In the genomic region with DNA sequence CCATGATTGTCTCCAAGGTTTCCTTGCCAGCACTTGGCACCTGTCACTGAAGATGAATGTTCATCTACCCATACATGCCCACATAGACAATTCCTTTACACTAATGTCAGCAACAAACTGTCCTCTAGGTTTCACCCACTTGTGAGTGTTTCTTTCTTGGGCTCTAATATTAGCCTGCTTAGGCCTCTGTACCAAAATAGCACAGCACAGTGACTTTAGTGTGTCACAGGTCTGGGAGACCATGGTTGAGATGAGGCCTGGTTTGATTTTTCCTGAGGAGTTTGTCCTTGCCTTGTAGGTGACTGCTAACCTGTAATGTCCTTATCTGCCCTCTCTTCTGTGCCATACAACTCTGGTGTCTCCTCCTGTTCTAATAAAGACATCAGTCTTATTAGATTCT, we compare ENCODE assay signal across 31 mouse cellular contexts.
DNase-seq lines count a peak whose midpoint lies in the region; ATAC-seq and TF ChIP-seq lines count a peak whose summit lies in the region.
"Had no signal": no experiment of that assay in that cellular context is flagged by ENCODE, and none has a peak within 500 bp of the region (broad histone marks: within the 10 kb centered on the region; RNA-seq: fewer than 3 reads in every experiment).

No protein-coding gene starts in this region.

- H3K27ac ChIP-seq in heart, embryonic 12.5 days (ENCODE audit: poor library complexity, severe bottlenecking) = peak overlapping the region; percentile 62; the same call in 1 of the 2 replicates
- H3K27ac ChIP-seq in heart, postnatal 0 days (ENCODE audit: low read depth) = peak overlapping the region; percentile 69
- H3K27ac ChIP-seq: embryonic facial prominence, embryonic 13.5 days; hindbrain, embryonic 10.5 days; layer of hippocampus, adult 2 months; left cerebral cortex, adult 2 months; limb, embryonic 12.5 days; liver, embryonic 15.5 days; neural tube, embryonic 12.5 days had no signal

- peak; percentile 32 for DNase-seq in heart, adult 8-10 months (ENCODE audit: low spot score)
- peak; percentile 32 for DNase-seq in heart, postnatal 0 days (ENCODE audit: low spot score)
- no peak for DNase-seq in adrenal gland, postnatal 4 days (ENCODE audit: low spot score in 2 of 2)
- DNase-seq in embryo, embryonic 9.5 days (ENCODE audit: extremely low spot score) = no peak
- no peak for DNase-seq in right cerebral cortex, adult 2 months (ENCODE audit: low spot score in 2 of 2)
- DNase-seq: adrenal gland, adult 2 months; B cell, adult 2 months; cerebellum, adult 8-10 months; cerebellum, postnatal 36 days; embryo, embryonic 11 days; kidney, adult 2 months; kidney, postnatal 36 days; lung, embryonic 14.5 days; lung, postnatal 36 days; right cerebral cortex, adult 18-20 months; right cerebral cortex, postnatal 4 days; thymus, adult 2 months; thymus, postnatal 36 days had no signal

- H3K9me3 ChIP-seq in heart, embryonic 12.5 days (replicated peaks) = no peaks in the 10 kb centered on the region; the same call in 1 of the 2 replicates
- peaks cover 4% of the 10 kb centered on the region; the same call in 1 of the 2 replicates for H3K9me3 ChIP-seq in heart, postnatal 0 days (replicated peaks; ENCODE audit: control insufficient read depth, low read length)
- H3K9me3 ChIP-seq: embryonic facial prominence, embryonic 13.5 days; hindbrain, embryonic 10.5 days; limb, embryonic 12.5 days; liver, embryonic 15.5 days; neural tube, embryonic 12.5 days had no signal

- peaks cover 6% of the 10 kb centered on the region for H3K4me1 ChIP-seq in heart, embryonic 12.5 days (replicated peaks)
- H3K4me1 ChIP-seq in heart, postnatal 0 days (ENCODE audit: control insufficient read depth, insufficient read depth) = peaks cover 9% of the 10 kb centered on the region
- H3K4me1 ChIP-seq: embryonic facial prominence, embryonic 13.5 days; hindbrain, embryonic 10.5 days; limb, embryonic 12.5 days; liver, embryonic 15.5 days; neural tube, embryonic 12.5 days had no signal

- no peak overlapping the region for H3K9ac ChIP-seq in heart, embryonic 12.5 days
- no peak overlapping the region for H3K9ac ChIP-seq in heart, postnatal 0 days (replicated peaks; ENCODE audit: low read depth, low read length)
- H3K9ac ChIP-seq: embryonic facial prominence, embryonic 13.5 days; limb, embryonic 12.5 days; liver, embryonic 15.5 days; lung, embryonic 14.5 days; neural tube, embryonic 12.5 days had no signal

- no peak overlapping the region for H3K4me2 ChIP-seq in heart, embryonic 12.5 days
- H3K4me2 ChIP-seq in heart, postnatal 0 days (ENCODE audit: low read depth, low read length) = no peak overlapping the region
- H3K4me2 ChIP-seq: embryonic facial prominence, embryonic 13.5 days; limb, embryonic 12.5 days; liver, embryonic 15.5 days; lung, embryonic 14.5 days; midbrain, embryonic 11.5 days; neural tube, embryonic 12.5 days had no signal

- no peak for TF ChIP-seq CTCF in heart, postnatal 0 days (IDR thresholded peaks at IDR 0.05; ENCODE audit: low read depth)

- H3K36me3 ChIP-seq in heart, embryonic 12.5 days = no peaks in the 10 kb centered on the region
- H3K36me3 ChIP-seq in heart, postnatal 0 days (replicated peaks; ENCODE audit: control insufficient read depth, insufficient read depth, low read length) = no peaks in the 10 kb centered on the region
- H3K36me3 ChIP-seq: embryonic facial prominence, embryonic 13.5 days; hindbrain, embryonic 10.5 days; limb, embryonic 12.5 days; liver, embryonic 15.5 days; neural tube, embryonic 12.5 days had no signal

- no peak for ATAC-seq in heart, embryonic 12.5 days (ENCODE audit: insufficient number of reproducible peaks, low FRiP score)
- ATAC-seq in heart, postnatal 0 days (ENCODE audit: insufficient read depth, low read depth) = peak; percentile 67
- ATAC-seq: forebrain, embryonic 16.5 days; hindbrain, embryonic 16.5 days; midbrain, embryonic 16.5 days had no signal

- H3K4me3 ChIP-seq in heart, embryonic 12.5 days = no peak overlapping the region
- no peak overlapping the region for H3K4me3 ChIP-seq in heart, postnatal 0 days (ENCODE audit: low read depth, low read length)
- H3K4me3 ChIP-seq: embryonic facial prominence, embryonic 13.5 days; hindbrain, embryonic 10.5 days; layer of hippocampus, adult 2 months; left cerebral cortex, adult 2 months; limb, embryonic 12.5 days; liver, embryonic 15.5 days; myocyte; neural tube, embryonic 12.5 days had no signal

- no peak for TF ChIP-seq EP300 in heart, postnatal 0 days (IDR thresholded peaks at IDR 0.05; ENCODE audit: low read depth)

- no peaks in the 10 kb centered on the region for H3K27me3 ChIP-seq in heart, embryonic 12.5 days (replicated peaks)
- H3K27me3 ChIP-seq in heart, postnatal 0 days (ENCODE audit: control insufficient read depth, insufficient read depth, low read length) = no peaks in the 10 kb centered on the region
- H3K27me3 ChIP-seq: embryonic facial prominence, embryonic 13.5 days; limb, embryonic 12.5 days; liver, embryonic 15.5 days; neural tube, embryonic 12.5 days had no signal

Comparison
In these comparisons a context has a peak if more than half of its experiments do, and no peak if none do; other contexts are left out.
1. DNase-seq: peak in heart, adult 8-10 months (single experiment) and heart, postnatal 0 days (single experiment); none in adrenal gland, postnatal 4 days (0 of 2), embryo, embryonic 9.5 days (single experiment) and right cerebral cortex, adult 2 months (0 of 2).